Mouse (Mus musculus): ENCODE data around the gene Fam189a1. TPM values are rescaled to one million over a fixed set of nuclear protein-coding genes. Genes with fewer than 3 reads are reported as not detected.

Gene Fam189a1
- total and polyA plus RNA-seq, 3 experiments, result not detected

- TF ChIP-seq EP300 (IDR thresholded peaks at IDR 0.05; ENCODE audit: low read depth in 1 of 2, low read length in 2 of 2) (no peak), MAZ (IDR thresholded peaks at IDR 0.05; ENCODE audit: low read depth, low read length) (no peak; the same call in 1 of the 2 replicates), TCF12 (IDR thresholded peaks at IDR 0.05; ENCODE audit: low read depth, low read length) (peak; percentile 66), ETS1 (IDR thresholded peaks at IDR 0.05; ENCODE audit: low read depth, low read length) (0 out of 2 replicates have a peak, but pooled peaks have one; percentile 17), E2F4 (IDR thresholded peaks at IDR 0.05; ENCODE audit: borderline replicate concordance, low read depth, low read length) (no peak), GABPA (IDR thresholded peaks at IDR 0.05; ENCODE audit: low read depth, low read length) (no peak), TBP (IDR thresholded peaks at IDR 0.05; ENCODE audit: low read depth, low read length) (peak; percentile 41; the same call in 1 of the 2 replicates)
Observed at GRCm38 (mm10) chr7:64872743-64873241, 283.6 kb downstream of the Fam189a1 start, which contains the start of gene Nsmce3 (continued).

GRCm38 (mm10) chr7:64871987-64872742 is 284.2 kb downstream of the Fam189a1 start:
- peaks cover 16% of the 10 kb centered on the region for H3K79me2 ChIP-seq (ENCODE audit: control insufficient read depth, insufficient read depth, low read length, poor library complexity)
- peak overlapping the region; percentile 50 for H3K27ac ChIP-seq (ENCODE audit: control insufficient read depth, low read depth, low read length)
- TF ChIP-seq MYC (IDR thresholded peaks at IDR 0.05; ENCODE audit: low read depth, low read length) (0 out of 2 replicates have a peak, but pooled peaks have one; percentile 20), CHD1 (IDR thresholded peaks at IDR 0.05; ENCODE audit: low read depth, low read length) (no peak), MAX (IDR thresholded peaks at IDR 0.05; ENCODE audit: low read length) (0 out of 2 replicates have a peak, but pooled peaks have one; percentile 28)
- H3K36me3 ChIP-seq (ENCODE audit: control insufficient read depth in 1 of 2, insufficient read depth in 2 of 2, low read length in 2 of 2), result peaks cover 0 to 8% of the 10 kb centered on the region in 2 experiments; a peak in 2 of 4 replicates
- peak; percentile 46 for DNase-seq (ENCODE audit: low read depth, low spot score)
- peak overlapping the region; percentile 83 for H3K9ac ChIP-seq (ENCODE audit: control insufficient read depth, low read depth, low read length, poor library complexity, severe bottlenecking)
- H3K9me3 ChIP-seq (replicated peaks; ENCODE audit: insufficient read depth, low read length), result no peaks in the 10 kb centered on the region
- H3K4me3 ChIP-seq (ENCODE audit: control insufficient read depth in 1 of 2, insufficient read depth in 1 of 2, low read depth in 2 of 2, low read length in 2 of 2), result peak overlapping the region; percentile 97 to 98
- H3K27me3 ChIP-seq (ENCODE audit: control insufficient read depth in 1 of 2, insufficient read depth in 2 of 2, low read length in 2 of 2), result no peaks in the 10 kb centered on the region
- H3K4me1 ChIP-seq (ENCODE audit: control insufficient read depth in 1 of 2, insufficient read depth in 2 of 2, low read length in 2 of 2), result peaks cover 0 to 8% of the 10 kb centered on the region in 2 experiments; a peak in 2 of 4 replicates

GRCm38 (mm10) chr7:64869549-64870065 is 286.8 kb downstream of the Fam189a1 start:
- no peak for DNase-seq (ENCODE audit: low read depth, low spot score)
- H3K4me3 ChIP-seq (ENCODE audit: control insufficient read depth in 1 of 2, insufficient read depth in 1 of 2, low read depth in 2 of 2, low read length in 2 of 2), result no peak overlapping the region
- H3K36me3 ChIP-seq (ENCODE audit: control insufficient read depth in 1 of 2, insufficient read depth in 2 of 2, low read length in 2 of 2), result peaks cover 0 to 8% of the 10 kb centered on the region in 2 experiments; a peak in 2 of 4 replicates
- no peaks in the 10 kb centered on the region for H3K9me3 ChIP-seq (replicated peaks; ENCODE audit: insufficient read depth, low read length)
- H3K27me3 ChIP-seq (ENCODE audit: control insufficient read depth in 1 of 2, insufficient read depth in 2 of 2, low read length in 2 of 2), result no peaks in the 10 kb centered on the region
- H3K9ac ChIP-seq (ENCODE audit: control insufficient read depth, low read depth, low read length, poor library complexity, severe bottlenecking), result no peak overlapping the region
- H3K27ac ChIP-seq (ENCODE audit: control insufficient read depth, low read depth, low read length), result no peak overlapping the region
- peaks cover 16% of the 10 kb centered on the region for H3K79me2 ChIP-seq (ENCODE audit: control insufficient read depth, insufficient read depth, low read length, poor library complexity)
- H3K4me1 ChIP-seq (ENCODE audit: control insufficient read depth in 1 of 2, insufficient read depth in 2 of 2, low read length in 2 of 2), result peaks cover 0 to 8% of the 10 kb centered on the region in 2 experiments; a peak in 2 of 4 replicates
- TF ChIP-seq MEF2A (IDR thresholded peaks at IDR 0.05; ENCODE audit: extremely low read depth, insufficient replicate concordance, low read depth, low read length, poor library complexity, severe bottlenecking), result no peak
- no peak for TF ChIP-seq E2F4 (IDR thresholded peaks at IDR 0.05; ENCODE audit: borderline replicate concordance, low read depth, low read length)
- TF ChIP-seq BHLHE40 (IDR thresholded peaks at IDR 0.05; ENCODE audit: borderline replicate concordance, low read depth, low read length), result no peak
- no peak for TF ChIP-seq ZNF384 (IDR thresholded peaks at IDR 0.05; ENCODE audit: low read depth, low read length)
- no peak for TF ChIP-seq GATA1 (IDR thresholded peaks at IDR 0.05; ENCODE audit: low read depth, low read length)
- TF ChIP-seq POLR2A (IDR thresholded peaks at IDR 0.05; ENCODE audit: control insufficient read depth in 1 of 2, insufficient read depth in 1 of 2, low read depth in 1 of 2, low read length in 2 of 2, poor library complexity in 1 of 2), result no peak
- TF ChIP-seq NELFE (IDR thresholded peaks at IDR 0.05; ENCODE audit: low read depth, low read length), result no peak
- no peak for TF ChIP-seq TBP (IDR thresholded peaks at IDR 0.05; ENCODE audit: low read depth, low read length)
- no peak for TF ChIP-seq MAX (IDR thresholded peaks at IDR 0.05; ENCODE audit: low read length)
- no peak for TF ChIP-seq MXI1 (IDR thresholded peaks at IDR 0.05; ENCODE audit: low read depth, low read length)
